Mouse (Mus musculus) cerebellum, adult 18-20 months (tissue): Measurements from ENCODE around the gene Lrtm1.

Experiments used
- DNase-seq, 2 experiments: peaks; one replicate each; pipeline ENCODE4 v3.0.0; 2021

Gene Lrtm1

GRCm38 (mm10) chr14:29038246-29038645, 20.2 kb downstream of the Lrtm1 start:
- no peak for DNase-seq

- DNase-seq = peak in 1 of 2 experiments; percentile 16
Observed at GRCm38 (mm10) chr14:29040606-29041364, 22.8 kb downstream of the Lrtm1 start.

GRCm38 (mm10) chr14:29041498-29041897, 23.5 kb downstream of the Lrtm1 start:
- DNase-seq = no peak

- no peak for DNase-seq
Observed at GRCm38 (mm10) chr14:29042355-29042754, 24.3 kb downstream of the Lrtm1 start.

- no peak for DNase-seq
Observed at GRCm38 (mm10) chr14:29051951-29052835, 34.2 kb downstream of the Lrtm1 start.

DNA sequence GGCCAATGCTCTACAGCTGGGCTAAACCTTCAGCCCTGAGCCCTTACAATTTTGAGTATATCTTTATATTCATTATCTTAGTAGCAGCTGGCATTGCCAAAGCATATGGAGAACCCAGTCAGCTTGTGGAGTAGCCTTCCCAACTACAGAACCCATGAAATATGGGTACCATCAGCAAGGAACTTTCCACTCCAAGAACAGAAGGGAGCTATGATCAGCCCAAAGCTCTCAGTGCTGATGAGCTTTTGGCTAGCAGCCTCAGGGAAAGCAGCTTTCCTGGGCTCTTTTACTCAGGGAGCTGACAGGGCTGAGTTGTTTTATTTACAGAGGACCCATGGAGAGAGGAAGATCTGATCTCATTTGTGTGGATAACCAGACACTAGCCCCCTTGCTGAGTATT, 42.7 kb downstream of the Lrtm1 start:
- no peak for DNase-seq

- DNase-seq = no peak
Observed at GRCm38 (mm10) chr14:29061491-29061890, 43.5 kb downstream of the Lrtm1 start.

DNA sequence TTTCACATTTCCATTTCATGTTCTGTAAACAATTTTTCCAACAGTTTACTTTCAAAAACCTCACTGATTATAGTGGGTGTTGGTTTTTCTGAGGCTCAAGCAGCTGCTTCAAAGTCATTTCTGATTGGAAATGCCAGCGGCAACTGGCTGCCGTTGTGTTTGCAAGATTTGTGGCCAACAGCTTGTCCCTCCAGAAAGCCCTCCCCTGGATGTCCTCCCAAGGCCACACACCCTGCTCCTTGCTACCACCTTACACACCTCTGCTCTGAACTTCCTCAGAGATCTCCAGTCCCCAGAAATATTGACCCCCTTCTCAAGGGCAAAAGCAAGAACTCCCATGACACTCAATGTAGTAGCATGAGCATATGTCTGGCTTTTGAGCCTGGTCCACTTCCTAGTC, 44.7 kb downstream of the Lrtm1 start:
- no peak for DNase-seq

GRCm38 (mm10) chr14:29073747-29074146, 55.7 kb downstream of the Lrtm1 start:
- DNase-seq = peak; percentile 6 to 10

- no peak for DNase-seq
Observed at GRCm38 (mm10) chr14:29077418-29077817, 59.4 kb downstream of the Lrtm1 start.

GRCm38 (mm10) chr14:29080228-29080627, 62.2 kb downstream of the Lrtm1 start:
- no peak for DNase-seq

- no peak for DNase-seq
Observed at GRCm38 (mm10) chr14:29080630-29081029, 62.6 kb downstream of the Lrtm1 start.

GRCm38 (mm10) chr14:29082171-29082570, 64.2 kb downstream of the Lrtm1 start:
- no peak for DNase-seq
